Mouse (Mus musculus): ENCODE results near the gene Pigx.

Gene Pigx

DNA sequence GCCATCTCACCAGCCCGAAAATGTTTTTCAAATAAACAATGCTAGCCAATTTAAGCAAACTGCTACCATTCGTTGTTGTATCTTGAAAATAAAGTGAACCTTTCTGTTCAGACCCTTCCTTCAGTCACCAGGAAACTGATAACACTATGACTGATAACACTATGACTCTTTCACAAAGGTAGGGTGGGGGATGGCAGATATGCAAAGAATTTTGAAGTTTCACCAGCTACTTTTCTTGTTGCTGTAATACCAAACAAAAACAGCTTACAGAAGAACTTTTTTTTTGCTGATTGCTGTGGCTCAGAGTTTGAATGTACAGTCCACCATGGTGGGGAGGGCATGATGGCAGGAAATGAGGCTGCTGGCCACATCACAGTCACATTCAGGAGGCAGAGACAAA, 37.3 kb downstream of the Pigx start:
- DNase-seq (ENCODE audit: low read depth, low spot score) = no peak

DNA sequence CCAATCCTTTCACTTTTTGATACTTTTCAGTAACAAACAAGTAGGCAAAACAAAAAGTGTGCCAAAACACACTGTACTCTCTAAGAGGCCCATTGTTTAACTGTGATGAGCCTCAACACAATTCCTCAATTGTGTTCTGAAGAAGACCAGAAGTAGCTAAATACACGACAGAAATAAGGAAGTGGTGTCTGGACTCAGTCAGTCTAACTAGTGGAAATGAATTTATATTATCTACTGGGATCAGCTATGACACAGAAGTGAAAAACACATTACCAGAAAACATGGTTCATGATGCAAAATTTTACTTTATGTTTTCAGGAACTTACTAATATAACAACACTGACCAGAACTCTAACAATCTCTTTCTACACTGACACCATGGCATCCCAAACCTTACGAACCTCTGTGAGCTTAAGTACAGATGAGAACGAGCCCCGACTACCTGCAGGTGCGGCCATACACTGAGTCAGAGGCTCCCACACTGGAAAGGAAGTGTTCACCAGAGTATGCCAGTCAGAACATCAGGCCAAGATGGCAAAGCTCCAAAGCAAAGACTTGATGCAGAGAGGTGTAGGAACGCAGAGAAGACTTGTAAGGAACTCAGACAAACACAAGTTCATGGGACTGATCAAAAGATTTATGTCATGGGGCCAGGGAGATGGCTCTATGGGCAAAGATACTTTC, 39.6 kb downstream of the Pigx start:
- DNase-seq (ENCODE audit: low read depth, low spot score) = no peak

DNA sequence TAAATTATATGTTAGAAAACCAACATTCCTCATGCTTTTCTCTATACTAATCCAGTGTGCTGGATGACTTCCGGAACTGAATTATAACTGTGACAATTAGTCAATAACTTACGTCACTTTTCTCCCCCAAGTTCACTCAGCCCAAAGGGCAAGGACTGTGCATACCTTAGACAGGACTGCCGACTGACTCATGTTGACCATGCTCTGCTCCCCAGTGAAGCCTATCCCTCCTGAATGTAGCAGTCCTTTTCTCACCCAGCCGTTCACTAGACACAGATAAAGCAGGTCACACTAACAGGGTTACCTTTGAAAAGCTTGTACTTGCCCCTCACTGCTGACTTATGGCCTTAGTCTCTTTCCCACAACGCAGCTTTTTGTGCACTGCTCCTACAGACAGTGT, 40.7 kb downstream of the Pigx start:
- DNase-seq (ENCODE audit: low read depth, low spot score) = no peak

DNA sequence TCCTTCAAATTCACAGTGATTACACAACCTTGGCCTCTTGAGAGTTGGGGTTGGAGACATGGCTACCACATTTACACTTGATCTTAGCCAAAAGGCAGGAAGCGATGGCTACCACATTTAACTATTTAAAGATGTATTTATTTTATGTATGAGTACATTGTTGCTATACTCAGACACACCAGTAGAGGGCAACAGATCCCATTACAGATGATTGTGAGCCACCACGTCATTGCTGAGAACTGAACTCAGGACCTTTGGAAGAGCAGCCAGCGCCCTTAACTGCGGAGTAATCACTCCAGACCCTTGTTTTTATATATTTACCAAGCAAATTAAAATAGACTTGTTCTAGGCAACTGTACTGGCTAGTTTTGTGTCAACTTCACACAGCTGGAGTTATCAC, 57.2 kb downstream of the Pigx start:
- DNase-seq (ENCODE audit: low read depth, low spot score) = no peak
